Mouse (Mus musculus) gastrocnemius, postnatal 10 days (tissue): ENCODE measurements around the gene Ntf3. TPM values are rescaled to one million over a fixed set of nuclear protein-coding genes. Genes with fewer than 3 reads are reported as not detected.

Experiments used
- DNase-seq: peaks from one replicate; pipeline ENCODE4 v3.0.0; 2021; ENCODE audit warnings: mixed read lengths
- total RNA-seq, 2 experiments: library from RNA; stranded (reverse); gene quantifications; 2 replicates each; pipeline ENCODE4 v1.2.3; 2021

Ntf3 gene
- total RNA-seq, 2 experiments from 2014 or later, result 2.1 to 2.9 TPM

DNA sequence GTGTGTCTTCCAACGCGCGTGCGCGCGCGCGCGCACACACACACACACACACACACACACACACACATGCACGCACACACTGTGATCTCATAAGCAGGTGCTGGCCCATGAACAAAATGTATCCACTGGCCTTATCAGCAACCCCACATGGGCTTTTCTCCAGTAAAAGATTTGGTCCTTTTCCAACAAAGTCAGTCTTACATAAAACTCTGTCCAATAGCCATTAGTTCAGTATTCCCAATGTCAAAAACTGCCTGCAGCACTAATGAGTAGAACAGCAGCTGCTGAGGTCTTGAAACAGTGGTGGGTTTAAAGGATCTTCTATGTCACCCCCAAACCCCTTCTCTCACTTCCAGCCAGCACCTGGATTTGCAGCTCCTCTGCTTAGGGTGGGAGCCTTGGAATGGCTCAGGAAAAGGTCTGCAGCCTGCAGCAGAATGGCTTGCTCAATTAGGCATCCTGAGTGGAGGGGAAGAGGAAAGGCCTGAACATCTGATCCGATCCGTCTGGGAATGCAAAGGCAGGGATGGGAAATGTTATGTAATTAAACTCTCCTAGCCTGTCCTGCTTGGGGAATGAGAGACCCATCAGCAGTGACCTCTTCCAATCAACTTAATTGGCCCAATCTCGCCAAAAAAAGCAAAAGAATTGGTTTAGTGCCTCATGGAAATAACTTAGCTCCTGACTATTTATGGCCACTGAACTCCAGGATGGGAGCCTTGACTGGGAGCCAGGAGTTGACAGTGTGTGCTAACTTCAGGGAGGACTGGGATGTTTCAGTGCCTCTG lies 7.2 kb downstream of the Ntf3 start:
- no peak for DNase-seq

DNA sequence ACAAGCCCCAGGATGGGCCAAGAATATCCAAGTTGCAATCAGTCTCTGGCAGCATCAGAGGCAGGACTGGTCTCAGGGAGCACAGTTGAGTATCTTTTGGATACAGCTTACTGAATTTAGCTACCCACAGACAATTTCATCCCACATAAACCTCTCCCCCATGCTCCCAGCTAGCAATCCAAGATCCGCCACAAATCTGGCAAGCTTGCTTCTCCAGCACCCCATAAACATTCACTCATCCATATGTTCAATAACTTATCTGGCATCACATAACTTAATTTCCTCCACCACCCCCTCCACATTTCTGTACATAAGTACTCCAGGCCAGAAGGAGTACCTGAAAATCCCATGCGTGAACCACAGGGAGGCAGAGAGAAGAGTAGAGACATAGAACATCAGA lies 10.8 kb downstream of the Ntf3 start:
- no peak for DNase-seq

DNA sequence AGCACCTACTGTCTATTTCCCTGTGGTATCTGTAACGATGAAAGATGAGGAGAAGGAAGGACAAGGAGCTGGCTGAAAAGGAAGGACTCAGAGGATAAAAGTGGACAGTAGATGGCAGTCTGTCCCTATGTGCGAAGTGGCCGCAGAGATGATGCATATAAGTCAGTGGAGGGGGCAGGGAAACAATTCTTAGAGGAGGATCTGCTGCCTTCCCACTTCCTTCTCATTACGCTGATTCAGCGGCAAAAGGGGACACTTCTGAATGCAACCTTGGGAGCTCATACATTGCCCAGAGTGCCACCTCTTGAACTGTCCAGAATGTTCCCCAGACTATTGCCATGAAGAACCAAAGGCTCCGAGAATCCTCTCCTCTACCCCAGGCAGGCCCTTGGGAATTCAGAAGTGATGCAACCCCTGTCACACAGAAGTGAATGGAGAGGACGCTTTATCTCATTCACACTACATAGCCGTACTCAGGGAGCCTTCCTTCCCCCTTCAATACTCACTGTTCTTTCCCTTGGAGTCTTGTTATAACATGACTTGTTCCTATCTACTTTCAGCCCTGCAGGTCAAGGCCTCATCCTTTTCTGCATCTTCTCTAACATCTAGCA lies 12.2 kb downstream of the Ntf3 start:
- DNase-seq, result no peak

DNA sequence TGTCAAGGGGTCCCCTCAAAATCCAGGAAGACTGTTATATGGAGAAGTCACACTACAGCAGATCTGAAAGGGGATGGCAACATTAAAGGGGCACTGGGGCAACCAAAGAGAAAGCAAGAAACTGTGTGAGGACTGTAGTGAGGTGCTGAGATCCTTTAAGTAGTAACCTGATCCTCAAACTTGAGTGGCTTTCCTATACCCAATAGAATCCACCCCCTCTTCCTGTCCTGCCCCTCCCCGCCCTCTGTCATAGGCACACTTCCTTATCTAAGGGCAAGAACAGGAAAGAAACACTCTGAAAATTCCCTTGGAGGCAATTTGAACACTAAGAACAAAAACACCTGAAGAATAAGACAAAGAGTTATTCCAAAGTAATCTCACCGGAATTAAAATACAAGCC lies 13.6 kb downstream of the Ntf3 start:
- no peak for DNase-seq

DNA sequence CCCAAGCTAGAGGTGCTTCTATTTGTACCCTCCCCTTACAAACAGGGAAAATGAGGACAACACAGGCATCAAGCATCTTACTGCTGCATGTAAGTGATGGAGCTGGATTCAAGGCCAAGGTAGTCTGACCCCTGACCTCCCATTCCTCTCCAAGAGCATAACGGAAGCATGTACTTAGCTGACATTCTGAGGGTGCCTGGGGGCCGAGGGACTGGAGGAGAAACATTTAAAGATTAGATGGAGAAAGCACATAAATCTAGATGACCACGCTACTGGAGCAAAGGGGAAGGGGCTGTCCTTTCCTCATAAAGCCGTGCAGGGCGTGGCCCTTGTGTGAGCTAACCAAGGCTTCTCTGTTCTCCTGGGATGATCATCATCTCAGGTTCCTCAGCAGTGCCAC lies 23.1 kb downstream of the Ntf3 start:
- no peak for DNase-seq

DNA sequence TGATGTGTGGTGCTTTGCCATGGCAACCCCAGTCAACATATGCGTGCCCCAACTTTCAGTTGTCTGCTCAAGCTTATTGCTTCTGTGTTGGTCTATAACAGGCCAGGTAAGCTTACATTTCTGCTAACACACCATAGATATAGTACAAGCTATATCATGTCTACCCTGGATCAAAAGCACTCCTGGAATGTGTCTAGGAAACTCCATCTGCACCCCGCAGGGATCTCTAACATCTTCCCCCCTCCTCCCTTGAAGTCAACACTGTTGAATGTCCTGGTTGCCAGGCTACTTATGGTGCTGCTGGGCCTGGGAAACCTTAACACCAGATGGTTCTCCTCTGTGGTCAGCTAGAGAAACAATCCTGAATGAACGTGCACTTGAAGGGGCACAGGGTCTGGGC lies 24.0 kb downstream of the Ntf3 start:
- DNase-seq, result no peak

DNA sequence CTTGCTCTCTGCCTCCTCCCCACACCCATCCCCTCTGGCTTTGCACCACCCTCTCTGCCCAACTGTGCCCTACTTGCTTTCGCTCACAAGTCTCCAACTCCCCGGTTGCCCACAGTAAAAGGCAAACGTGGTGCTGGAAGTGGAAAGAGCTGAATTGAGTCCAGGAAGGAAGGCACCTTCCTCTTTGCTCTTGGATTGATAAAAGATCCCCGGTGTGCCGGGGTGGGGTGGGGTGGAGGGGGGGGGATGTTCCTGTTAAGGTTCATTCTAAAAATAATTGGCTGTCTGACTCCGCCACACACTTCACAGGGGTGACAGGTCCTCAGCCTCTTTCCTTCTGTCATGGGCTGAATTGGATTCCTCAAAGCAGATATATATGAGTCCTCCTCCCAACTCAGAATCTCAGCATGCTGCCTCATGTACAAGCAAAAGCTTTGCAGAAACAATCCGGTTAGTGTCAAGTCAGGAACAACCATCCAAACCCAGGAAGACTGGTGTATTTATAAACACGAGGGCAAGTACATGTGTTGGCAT lies 24.6 kb downstream of the Ntf3 start:
- no peak for DNase-seq

DNA sequence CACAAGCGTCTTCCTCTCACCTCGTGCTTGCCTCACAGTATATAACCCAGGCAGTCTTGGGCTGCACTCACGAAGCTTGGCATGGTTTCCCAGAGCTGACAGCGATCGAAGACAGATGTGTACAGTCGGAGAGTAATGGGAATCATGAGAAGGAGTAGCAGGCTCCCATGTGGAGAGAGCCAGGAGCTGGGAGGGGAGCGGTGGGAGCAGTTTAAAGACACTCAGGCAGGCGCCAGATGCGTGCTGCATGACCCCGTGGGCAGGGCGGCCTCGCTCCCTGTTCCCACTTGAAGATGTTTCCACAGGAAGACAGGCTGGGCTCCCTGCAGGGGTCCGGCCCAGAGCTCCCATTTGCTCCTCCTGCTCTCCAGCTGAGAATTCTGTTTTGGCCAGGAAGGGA lies 25.2 kb downstream of the Ntf3 start:
- DNase-seq, result peak; percentile 42

DNA sequence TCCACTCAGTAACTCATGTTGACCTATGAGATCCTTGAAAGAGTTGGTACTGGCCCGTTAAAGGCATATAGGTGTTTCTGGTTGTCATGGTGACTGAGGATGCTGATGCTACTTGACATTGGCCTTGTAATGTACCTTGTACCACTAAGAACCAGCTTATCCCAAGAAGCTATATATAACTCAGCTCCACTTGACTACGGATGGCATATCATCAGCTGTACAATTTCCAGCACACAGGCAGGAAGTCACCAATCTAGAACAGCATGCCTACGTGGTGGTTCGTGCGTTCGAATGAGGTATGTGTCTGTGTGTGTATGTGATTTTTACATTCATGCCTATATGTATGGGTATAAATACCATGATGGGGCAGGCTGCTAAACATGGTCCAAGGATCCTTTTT lies 25.7 kb downstream of the Ntf3 start:
- DNase-seq, result no peak

DNA sequence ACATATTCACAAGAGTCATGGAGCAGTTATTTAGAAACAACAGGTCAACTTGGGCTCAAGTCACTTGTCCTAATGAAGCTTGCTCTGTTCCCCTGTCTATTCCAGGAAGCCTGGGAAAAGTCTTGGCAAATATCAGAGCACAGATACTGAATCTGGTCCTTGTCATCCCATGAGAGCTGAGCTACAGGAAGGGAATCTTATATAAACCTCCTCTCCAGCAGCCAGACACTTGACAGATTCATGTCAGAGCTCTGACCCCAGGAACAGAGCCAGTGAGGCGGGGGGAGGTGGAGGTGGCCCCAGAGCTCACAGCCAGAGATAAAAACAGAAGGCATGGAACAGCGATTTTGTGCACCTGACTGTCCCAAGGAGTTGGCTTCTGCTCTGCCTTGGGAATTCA lies 26.3 kb downstream of the Ntf3 start:
- DNase-seq, result no peak

DNA sequence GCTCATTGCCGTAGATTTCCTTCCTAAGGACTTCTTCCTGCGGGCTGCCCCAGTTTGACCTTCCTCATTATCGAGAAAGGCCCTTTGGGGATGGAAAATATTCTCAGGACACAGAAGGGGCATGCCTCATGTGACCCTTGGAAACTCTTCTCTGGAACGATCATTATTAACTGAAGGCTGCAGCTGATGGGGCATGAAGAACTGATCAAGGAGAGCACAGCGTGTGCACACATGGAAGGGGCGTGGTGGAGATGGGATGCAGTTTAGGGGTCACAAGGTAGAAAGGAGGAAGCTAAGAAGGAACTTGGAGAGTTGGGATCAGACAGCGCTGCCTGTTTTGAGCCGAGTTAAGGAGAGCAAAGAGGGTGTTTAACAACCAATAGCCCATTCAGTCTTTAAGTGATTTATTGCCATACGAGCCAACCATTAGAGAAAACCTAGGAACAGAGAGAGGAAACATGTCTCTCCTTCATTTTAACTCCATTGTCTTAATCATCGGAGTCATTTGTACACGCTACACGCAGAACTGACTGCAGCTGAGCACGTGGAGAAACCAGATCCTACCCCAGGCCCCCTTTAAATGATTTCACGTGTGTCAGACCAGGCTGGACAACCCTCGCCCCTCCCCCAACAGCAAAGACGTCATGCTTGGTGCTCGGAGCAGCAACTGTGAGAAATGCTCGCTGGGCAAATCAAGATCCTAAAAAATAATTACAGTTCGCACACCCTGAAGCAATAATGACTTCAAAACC lies 32.4 kb downstream of the Ntf3 start:
- no peak for DNase-seq

DNA sequence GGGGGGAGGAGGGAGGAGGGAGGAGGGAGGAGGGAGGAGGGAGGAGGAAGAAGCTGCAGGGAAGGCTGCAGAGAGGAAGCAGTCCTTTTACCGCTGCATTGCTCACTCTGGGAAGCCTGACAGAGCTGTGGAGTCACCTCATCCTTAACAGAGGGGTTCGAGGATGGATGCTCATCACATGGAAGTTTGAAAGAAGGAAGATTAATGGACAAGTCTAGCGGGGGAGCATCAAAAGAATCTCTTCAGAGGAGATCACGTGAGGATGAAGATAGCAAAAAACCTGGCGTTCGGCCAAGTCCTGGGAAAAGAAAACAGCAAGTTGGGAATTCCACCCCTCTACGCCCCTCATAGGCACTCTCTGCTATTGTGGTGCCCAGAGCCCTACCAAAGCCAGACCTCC lies 38.5 kb downstream of the Ntf3 start:
- no peak for DNase-seq

DNA sequence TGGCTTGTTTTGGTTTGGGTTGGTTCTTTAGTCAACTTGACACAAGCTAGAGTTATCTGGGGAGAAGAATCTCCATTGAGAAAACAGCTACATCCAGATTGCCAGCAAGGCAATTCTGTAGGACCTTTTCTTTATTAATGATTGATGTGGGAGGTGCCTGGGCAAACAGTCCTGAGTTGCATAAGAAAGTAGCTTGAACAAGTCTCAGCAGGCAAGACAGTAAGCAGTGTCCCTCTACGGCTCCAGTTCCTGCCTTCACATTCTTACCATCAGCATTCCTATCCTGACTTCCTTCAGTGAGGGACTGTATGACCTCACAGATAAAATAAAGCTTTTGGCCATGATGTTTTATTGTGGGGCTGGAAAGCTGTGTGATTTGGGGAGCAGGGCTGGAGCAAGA lies 48.5 kb downstream of the Ntf3 start:
- DNase-seq, result no peak

DNA sequence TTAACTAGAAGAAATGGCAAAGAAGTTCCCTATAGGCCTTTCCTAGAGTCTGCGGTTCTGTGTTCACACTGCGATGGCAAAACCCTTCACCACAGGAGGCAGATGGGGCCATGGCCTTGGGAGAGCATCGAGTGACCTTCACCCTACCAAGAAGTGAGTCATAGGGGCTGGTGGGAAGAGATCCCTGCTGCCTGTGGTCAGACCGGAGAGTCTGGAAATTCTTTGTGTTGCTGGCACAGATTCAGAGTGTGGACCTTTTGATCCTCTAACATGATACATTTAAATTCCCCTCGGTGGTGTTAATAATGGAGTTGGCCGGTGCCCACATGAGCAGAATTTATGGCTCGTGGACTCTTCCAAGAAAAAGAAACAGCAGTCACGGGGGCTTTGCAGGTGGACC lies 49.5 kb downstream of the Ntf3 start:
- no peak for DNase-seq

DNA sequence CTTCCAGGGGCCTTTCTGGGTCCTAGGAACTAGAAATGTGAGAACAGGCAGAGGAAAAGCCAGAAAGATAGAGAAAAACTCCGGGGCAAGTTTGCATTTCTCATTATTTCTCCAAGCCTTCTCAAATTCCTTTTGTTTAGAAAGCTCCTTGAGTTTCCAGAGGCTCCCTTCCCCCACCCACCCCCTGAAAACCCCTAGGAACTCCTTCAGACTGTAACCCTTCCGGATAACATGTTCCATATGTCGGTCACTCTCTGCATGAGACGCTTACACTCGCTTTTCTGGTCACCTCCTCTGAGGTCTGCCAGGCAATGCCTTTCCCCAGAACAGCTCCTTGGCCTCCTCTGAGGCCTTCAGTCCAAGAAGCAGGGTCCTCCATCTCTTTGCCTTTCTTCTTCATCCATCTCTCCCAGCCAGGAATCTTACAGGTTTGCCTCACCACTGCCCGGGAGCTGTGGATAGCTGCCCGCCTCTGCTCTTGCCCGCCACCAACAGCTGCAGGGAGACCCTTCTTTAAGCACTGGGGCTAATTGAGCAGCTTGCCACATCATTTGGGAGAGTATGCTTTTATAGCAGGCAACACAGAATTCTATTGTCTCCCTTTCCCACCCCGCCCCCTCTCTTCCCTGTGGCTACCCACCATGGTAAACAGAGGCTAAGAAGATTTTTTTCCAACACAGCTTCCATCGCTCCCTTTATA lies 51.6 kb downstream of the Ntf3 start:
- no peak for DNase-seq

DNA sequence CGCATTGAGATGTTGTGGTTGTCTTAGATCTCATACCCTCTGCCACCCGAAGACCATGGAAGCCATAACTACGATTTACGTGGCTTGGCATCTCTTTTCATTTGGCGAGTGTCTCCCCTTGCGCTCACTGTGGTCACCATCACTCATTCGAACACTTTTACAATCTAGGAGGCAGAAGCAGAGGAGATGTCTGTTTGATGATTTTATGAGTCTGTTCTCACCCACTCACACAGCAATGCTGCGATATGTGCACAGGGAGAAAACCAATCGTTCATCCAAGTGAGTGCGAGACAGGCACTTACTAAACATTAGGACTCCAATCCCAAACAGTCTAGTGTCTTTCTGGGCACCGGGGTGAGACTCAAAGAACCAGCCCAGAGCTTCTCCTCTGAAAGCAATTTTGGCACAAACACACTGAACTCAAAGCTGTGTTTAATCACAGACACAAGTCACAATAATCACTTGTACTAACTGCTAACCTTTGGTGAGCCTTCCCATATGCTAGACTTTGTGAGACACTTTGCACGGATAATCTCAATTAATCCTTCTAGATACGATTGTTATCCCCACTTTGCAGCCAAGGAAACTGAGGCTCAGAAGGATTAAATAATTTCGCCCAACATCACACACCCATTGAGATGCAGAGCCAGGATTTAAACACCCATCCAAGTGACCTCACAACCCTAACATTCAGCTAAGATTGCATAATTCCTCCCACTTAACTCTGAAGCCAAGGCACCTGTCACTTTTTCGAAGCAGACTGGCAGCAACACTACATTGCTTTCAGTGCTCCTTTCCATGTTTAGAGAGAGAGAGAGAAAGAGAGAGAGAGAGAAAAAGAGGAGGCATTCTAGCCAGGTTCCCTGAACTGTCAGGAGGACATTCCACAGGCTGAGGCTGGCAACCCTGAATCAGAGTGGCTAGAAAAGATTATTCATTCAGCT lies 55.5 kb downstream of the Ntf3 start:
- no peak for DNase-seq

DNA sequence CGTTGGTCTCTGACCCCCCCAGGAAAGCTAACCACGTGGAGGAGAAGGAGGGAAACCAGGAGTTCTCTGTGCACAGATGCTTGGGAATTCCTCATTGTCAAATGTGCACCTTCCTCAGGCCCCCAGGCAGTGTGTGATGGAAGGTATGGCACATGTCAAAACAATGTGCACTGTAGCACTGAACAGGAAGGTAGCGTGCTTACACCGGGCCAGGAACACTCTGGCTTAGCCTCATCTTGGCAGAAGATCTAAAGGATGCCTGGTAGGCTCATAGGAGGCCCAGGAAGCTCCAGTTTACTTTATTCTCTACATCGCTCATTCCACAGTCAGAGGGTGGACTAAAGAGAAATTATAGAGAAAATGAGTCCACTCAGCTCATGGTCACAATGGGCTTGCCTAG lies 57.5 kb downstream of the Ntf3 start:
- DNase-seq, result no peak

DNA sequence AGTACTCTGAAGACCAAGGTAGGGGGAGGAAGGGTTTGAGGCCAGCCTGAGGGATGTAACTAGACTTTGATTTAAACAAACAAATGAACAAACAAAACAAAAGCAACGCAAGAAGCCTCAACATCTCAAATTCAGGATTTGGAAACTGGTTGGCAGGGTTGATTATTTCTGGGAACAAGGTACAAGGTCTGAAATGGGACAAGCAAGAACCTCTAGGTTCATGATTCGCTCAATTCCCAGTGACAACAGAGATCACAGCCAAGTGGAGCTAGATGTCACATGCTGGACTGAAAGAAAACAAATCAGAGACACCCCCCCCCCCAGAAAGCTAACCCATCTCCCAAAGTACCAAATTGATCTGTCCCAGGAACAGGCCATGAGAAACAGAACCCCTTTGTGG lies 57.9 kb downstream of the Ntf3 start:
- DNase-seq, result no peak

DNA sequence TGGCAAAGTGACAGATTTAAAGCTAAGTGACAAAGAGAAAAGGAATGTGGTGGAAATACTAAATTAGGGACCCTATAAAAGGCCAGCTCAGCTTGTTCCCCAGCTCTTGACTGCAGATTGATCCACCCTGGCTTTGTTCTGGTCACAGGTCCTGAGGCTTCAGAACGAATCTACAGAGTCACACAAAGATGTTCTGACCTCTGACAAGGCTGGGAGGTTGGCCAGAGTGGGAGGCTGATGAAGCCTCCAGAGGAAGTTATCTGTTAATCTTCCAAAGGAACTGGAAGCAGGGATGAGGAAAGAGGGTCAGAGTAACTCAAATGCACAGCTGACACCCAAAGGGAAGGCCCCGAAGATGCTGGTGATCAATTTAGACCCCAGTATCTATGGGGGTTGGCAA lies 59.3 kb downstream of the Ntf3 start:
- DNase-seq, result no peak

DNA sequence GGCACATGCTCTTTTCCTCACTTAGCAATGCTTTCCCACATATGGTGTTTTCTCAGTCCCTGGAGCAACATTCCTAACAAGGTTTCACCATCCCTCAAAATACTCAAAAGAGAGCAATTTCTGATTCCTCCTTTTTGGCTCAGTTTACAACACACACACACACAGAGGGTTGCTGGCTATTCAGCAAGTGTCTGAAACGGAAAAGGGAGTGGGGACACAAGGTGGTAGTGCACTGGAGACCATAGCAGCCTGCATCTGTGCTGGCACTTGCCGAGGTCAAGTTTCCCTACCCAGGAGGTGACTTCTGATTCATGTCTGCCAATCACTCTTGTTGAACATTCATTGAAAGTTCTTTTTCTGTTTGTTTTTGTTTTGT lies 59.9 kb downstream of the Ntf3 start:
- no peak for DNase-seq

DNA sequence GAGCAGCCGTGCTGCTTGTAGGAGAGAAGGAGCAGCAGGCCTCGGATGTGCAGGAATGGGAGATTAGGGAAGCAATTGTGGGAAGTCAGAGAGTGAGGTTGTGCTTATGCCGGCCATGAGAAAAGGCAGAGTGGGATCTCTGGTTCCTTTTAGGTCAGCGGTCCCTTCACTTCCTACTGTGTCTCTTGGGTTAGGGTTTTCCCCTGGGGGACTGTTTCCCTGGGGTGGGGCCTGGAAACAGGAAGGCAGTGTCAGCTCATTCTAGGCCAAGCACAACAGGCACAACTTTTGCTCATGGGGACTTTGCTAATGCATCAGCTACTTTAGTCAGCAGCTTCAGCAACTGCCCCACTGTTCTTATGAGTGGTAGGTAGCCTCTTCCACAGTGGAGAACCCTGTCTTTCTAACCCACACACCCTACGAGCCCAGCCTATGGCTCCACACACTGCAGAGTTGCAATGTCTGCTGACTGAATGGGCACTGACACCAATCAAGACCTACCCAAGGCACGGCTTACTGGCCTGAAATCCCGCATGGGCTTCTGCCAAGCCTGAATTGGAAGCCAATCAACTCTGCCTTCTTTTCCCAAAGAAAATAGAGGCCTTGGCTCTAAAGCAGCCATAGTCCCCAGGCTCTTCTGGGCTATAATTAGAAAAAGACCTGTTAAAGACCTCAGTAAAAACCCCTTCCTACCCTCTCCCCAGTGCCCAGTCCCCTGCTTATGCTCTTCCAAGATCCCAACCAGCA lies 60.5 kb downstream of the Ntf3 start:
- DNase-seq, result peak; percentile 48
